Mouse (Mus musculus) intestine, postnatal 0 days (tissue): ENCODE measurements at regions not wholly inside any gene's neighbourhood (a gene's known extent, or its start where the extent isn't known, plus 50 kb on each side); places are given as distances from the start of the nearest gene placed in this dataset.

Experiments
- ATAC-seq: fragments of 200-750 bp; cut with Nextera tagmentation; 2 replicates; pipeline ENCODE4 v1.8.0; 2017; ENCODE audit warnings: mild to moderate bottlenecking, moderate TSS enrichment, moderate library complexity
- H3K27ac ChIP-seq: fragments of 300-500 bp; sonication (generic); 2 replicates; pipeline ENCODE4 v1.5.1; 2014; ENCODE audit warnings: mild to moderate bottlenecking, low read depth, low read length, moderate library complexity
- H3K27me3 ChIP-seq: fragments of 300-500 bp; sonication (generic); replicated peaks from 2 replicates; pipeline ENCODE4 v1.6.1; 2014; ENCODE audit warnings: low read length, mixed read lengths; ENCODE audit not compliant: control insufficient read depth, insufficient read depth
- H3K36me3 ChIP-seq: fragments of 300-500 bp; sonication (generic); 2 replicates; pipeline ENCODE4 v1.6.1; 2014; ENCODE audit warnings: mild to moderate bottlenecking, moderate library complexity; ENCODE audit not compliant: control insufficient read depth, insufficient read depth
- H3K4me1 ChIP-seq: fragments of 300-500 bp; sonication (generic); replicated peaks from 2 replicates; pipeline ENCODE4 v1.6.1; 2014; ENCODE audit warnings: antibody characterized with exemption, low read length, mixed read lengths; ENCODE audit not compliant: control insufficient read depth, insufficient read depth
- H3K4me2 ChIP-seq: fragments of 300-500 bp; sonication (generic); replicated peaks from 2 replicates; pipeline ENCODE4 v1.6.1; 2014; ENCODE audit warnings: low read depth, mild to moderate bottlenecking, moderate library complexity
- H3K4me3 ChIP-seq: fragments of 300-500 bp; sonication (generic); 2 replicates; pipeline ENCODE4 v1.5.1; 2014; ENCODE audit warnings: low read depth, low read length
- H3K9ac ChIP-seq: fragments of 300-500 bp; sonication (generic); 2 replicates; pipeline ENCODE4 v1.6.1; 2014; ENCODE audit warnings: mild to moderate bottlenecking, low read depth, low read length
- H3K9me3 ChIP-seq: fragments of 300-500 bp; sonication (generic); 2 replicates; pipeline ENCODE4 v1.6.1; 2016; ENCODE audit warnings: mixed run types; ENCODE audit not compliant: control insufficient read depth
- CTCF ChIP-seq: sonication (generic); IDR thresholded peaks from 2 replicates; pipeline ENCODE4 v1.5.1; 2016; ENCODE audit warnings: low read depth, mild to moderate bottlenecking, control low read depth, antibody characterized with exemption, moderate library complexity
- WGBS: fragments of 180-500 bp; shearing (Covaris S2); extraction: QIAGEN DNeasy Blood & Tissue Kit; methylation state at CpG from one replicate; pipeline ENCODE4 v1.1.7; 2014; 5-methylcytosine and 5-hydroxymethylcytosine counted together

GRCm38 (mm10) chr8:89993743-89994142, 354.4 kb downstream of the Tox3 start:
- Histone ChIP-seq H3K27me3 (no peaks in the 10 kb centered on the region), H3K9me3 (no peaks in the 10 kb centered on the region), H3K27ac (no peak overlapping the region), H3K36me3 (no peaks in the 10 kb centered on the region), H3K9ac (no peak overlapping the region), H3K4me1 (no peaks in the 10 kb centered on the region), H3K4me3 (no peak overlapping the region), H3K4me2 (no peak overlapping the region)
- ATAC-seq = no peak
- no peak for TF ChIP-seq CTCF
- WGBS = 76% methylated on average over 4 of the region's 4 CpGs

- ATAC-seq = no peak
- H3K4me1 ChIP-seq = no peaks in the 10 kb centered on the region
- no peak overlapping the region for H3K27ac ChIP-seq
- no peaks in the 10 kb centered on the region for H3K27me3 ChIP-seq
- TF ChIP-seq CTCF = peak; percentile 10; the same call in 1 of the 2 replicates
- 86% methylated on average over 2 of the region's 2 CpGs for WGBS
- no peaks in the 10 kb centered on the region for H3K9me3 ChIP-seq
- no peak overlapping the region for H3K4me3 ChIP-seq
- H3K4me2 ChIP-seq = no peak overlapping the region
- no peak overlapping the region for H3K9ac ChIP-seq
- H3K36me3 ChIP-seq = no peaks in the 10 kb centered on the region
Observed at GRCm38 (mm10) chr8:89983859-89984258, 364.3 kb downstream of the Tox3 start.

- Histone ChIP-seq H3K4me1 (no peaks in the 10 kb centered on the region), H3K4me2 (no peak overlapping the region), H3K27me3 (no peaks in the 10 kb centered on the region), H3K27ac (no peak overlapping the region), H3K36me3 (no peaks in the 10 kb centered on the region), H3K9me3 (no peaks in the 10 kb centered on the region), H3K4me3 (no peak overlapping the region), H3K9ac (no peak overlapping the region)
- no peak for TF ChIP-seq CTCF
- ATAC-seq = no peak
- WGBS = 74% methylated on average over 2 of the region's 2 CpGs
Observed at GRCm38 (mm10) chr8:89982551-89982950, 365.6 kb downstream of the Tox3 start.

GRCm38 (mm10) chr8:89981320-89981719, 366.8 kb downstream of the Tox3 start:
- Histone ChIP-seq H3K36me3 (no peaks in the 10 kb centered on the region), H3K27ac (no peak overlapping the region), H3K9me3 (no peaks in the 10 kb centered on the region), H3K27me3 (no peaks in the 10 kb centered on the region), H3K4me2 (no peak overlapping the region), H3K4me3 (no peak overlapping the region), H3K4me1 (no peaks in the 10 kb centered on the region), H3K9ac (no peak overlapping the region)
- 77% methylated on average over 2 of the region's 2 CpGs for WGBS
- no peak for ATAC-seq
- TF ChIP-seq CTCF = no peak

GRCm38 (mm10) chr8:89980441-89980840, 367.7 kb downstream of the Tox3 start:
- Histone ChIP-seq H3K36me3 (no peaks in the 10 kb centered on the region), H3K9me3 (no peaks in the 10 kb centered on the region), H3K9ac (no peak overlapping the region), H3K27me3 (no peaks in the 10 kb centered on the region), H3K4me1 (no peaks in the 10 kb centered on the region), H3K4me2 (no peak overlapping the region), H3K27ac (no peak overlapping the region), H3K4me3 (no peak overlapping the region)
- no peak for ATAC-seq
- WGBS = 59% methylated on average over 4 of the region's 4 CpGs
- TF ChIP-seq CTCF = no peak

- Histone ChIP-seq H3K36me3 (no peaks in the 10 kb centered on the region), H3K9me3 (no peaks in the 10 kb centered on the region), H3K4me2 (no peak overlapping the region), H3K9ac (no peak overlapping the region), H3K27me3 (no peaks in the 10 kb centered on the region), H3K27ac (no peak overlapping the region), H3K4me1 (no peaks in the 10 kb centered on the region), H3K4me3 (no peak overlapping the region)
- no peak for ATAC-seq
- no peak for TF ChIP-seq CTCF
- whole genome bisulfite sequencing = 92% methylated on average over 1 of the region's 1 CpGs
Observed at GRCm38 (mm10) chr8:89962799-89963198, 385.3 kb downstream of the Tox3 start.

GRCm38 (mm10) chr8:89957486-89957885, 390.7 kb downstream of the Tox3 start:
- no peak overlapping the region for H3K27ac ChIP-seq
- no peak overlapping the region for H3K4me3 ChIP-seq
- TF ChIP-seq CTCF = no peak
- no peaks in the 10 kb centered on the region for H3K36me3 ChIP-seq
- no peaks in the 10 kb centered on the region for H3K9me3 ChIP-seq
- H3K4me2 ChIP-seq = no peak overlapping the region
- no peak overlapping the region for H3K9ac ChIP-seq
- no peak for ATAC-seq
- no peaks in the 10 kb centered on the region for H3K4me1 ChIP-seq
- H3K27me3 ChIP-seq = no peaks in the 10 kb centered on the region
